Mouse (Mus musculus) heart, embryonic 14.5 days (tissue): ENCODE measurements around the gene Tmem161a. TPM values are rescaled to one million over a fixed set of nuclear protein-coding genes. Genes with fewer than 3 reads are reported as not detected.

Source experiments
- ATAC-seq: fragments of 200-750 bp; cut with Nextera tagmentation; 2 replicates; pipeline ENCODE4 v1.8.0; 2017; ENCODE audit warnings: low read depth, moderate TSS enrichment; ENCODE audit not compliant: insufficient number of reproducible peaks, insufficient read depth, low FRiP score
- H3K27ac ChIP-seq, 2 experiments: fragments of 200-500 bp in 1 of 2; fragments of 300-500 bp in 1 of 2; sonication (generic) in 1 of 2; replicated peaks in 1 of 2; 2 replicates each; pipeline ENCODE4 v1.5.1; 2012 to 2014; ENCODE audit warnings: low read depth in 2 of 2, low read length in 2 of 2, control low read depth in 1 of 2, mild to moderate bottlenecking in 1 of 2, mixed read lengths in 1 of 2; ENCODE audit not compliant: control insufficient read depth in 1 of 2, insufficient read depth in 1 of 2
- H3K27me3 ChIP-seq: fragments of 300-500 bp; sonication (generic); 2 replicates; pipeline ENCODE4 v1.6.1; 2014; ENCODE audit warnings: mild to moderate bottlenecking, low read length, control low read depth; ENCODE audit not compliant: control insufficient read depth, insufficient read depth
- H3K36me3 ChIP-seq: fragments of 300-500 bp; sonication (generic); 2 replicates; pipeline ENCODE4 v1.6.1; 2014; ENCODE audit warnings: mild to moderate bottlenecking, control low read depth, low read length, mixed read lengths; ENCODE audit not compliant: control insufficient read depth, insufficient read depth
- H3K4me1 ChIP-seq, 2 experiments: fragments of 200-500 bp in 1 of 2; fragments of 300-500 bp in 1 of 2; sonication (generic) in 1 of 2; 2 replicates each; pipeline ENCODE4 v1.6.1; 2012 to 2014; ENCODE audit warnings: low read length in 2 of 2, control low read depth in 1 of 2, mixed read lengths in 1 of 2; ENCODE audit not compliant: control insufficient read depth in 2 of 2, insufficient read depth in 2 of 2
- H3K4me2 ChIP-seq: fragments of 300-500 bp; sonication (generic); 2 replicates; pipeline ENCODE4 v1.6.1; 2014; ENCODE audit warnings: mild to moderate bottlenecking, low read length
- H3K4me3 ChIP-seq, 2 experiments: fragments of 200-500 bp in 1 of 2; fragments of 300-500 bp in 1 of 2; sonication (generic) in 1 of 2; 2 replicates each; pipeline ENCODE4 v1.5.1; 2012 to 2014; ENCODE audit warnings: low read length in 2 of 2, mild to moderate bottlenecking in 2 of 2, control low read depth in 1 of 2, low read depth in 1 of 2, moderate library complexity in 1 of 2; ENCODE audit not compliant: control insufficient read depth in 1 of 2, insufficient read depth in 1 of 2
- H3K9ac ChIP-seq: fragments of 300-500 bp; sonication (generic); 2 replicates; pipeline ENCODE4 v1.6.1; 2014; ENCODE audit warnings: mild to moderate bottlenecking, low read length
- H3K9me3 ChIP-seq: fragments of 300-500 bp; sonication (generic); 2 replicates; pipeline ENCODE4 v1.6.1; 2016; ENCODE audit warnings: low read length, control low read depth; ENCODE audit not compliant: control insufficient read depth
- WGBS: fragments of 180-500 bp; shearing (Covaris S2); extraction: QIAGEN DNeasy Blood & Tissue Kit; methylation state at CpG from one replicate; pipeline ENCODE4 v1.1.7; 2014; 5-methylcytosine and 5-hydroxymethylcytosine counted together
- polyA plus RNA-seq: library from polyadenylated mRNA; unstranded; fragments of >200 nt; fragmentation: Nextera tagmentation; extraction: Ambion mirVana; gene quantifications from 2 replicates; pipeline ENCODE4 v1.2.1, GENCODE M21; 2014

The Tmem161a gene
- polyA plus RNA-seq, 1 experiment from 2014 or later = 77.4 TPM

GRCm38 (mm10) chr8:70197603-70198002, 25.4 kb downstream of the Tmem161a start:
- Histone ChIP-seq H3K4me3 (no peak overlapping the region), H3K27ac (no peak overlapping the region), H3K9me3 (no peaks in the 10 kb centered on the region), H3K4me1 (peaks cover 0 to 8% of the 10 kb centered on the region in 2 experiments; a peak in 1 of 4 replicates), H3K27me3 (no peaks in the 10 kb centered on the region), H3K4me2 (no peak overlapping the region), H3K36me3 (0 out of 2 replicates have a peak, but pooled peaks cover 4% of the 10 kb centered on the region), H3K9ac (no peak overlapping the region)
- 56% methylated on average over 7 of the region's 7 CpGs for WGBS
- no peak for ATAC-seq

GRCm38 (mm10) chr8:70200098-70200681, 28.0 kb downstream of the Tmem161a start:
- WGBS = 66% methylated on average over 5 of the region's 5 CpGs
- Histone ChIP-seq H3K4me3 (no peak overlapping the region), H3K36me3 (no peaks in the 10 kb centered on the region), H3K4me1 (peaks cover 4 to 21% of the 10 kb centered on the region in 2 experiments), H3K9me3 (no peaks in the 10 kb centered on the region), H3K27ac (no peak overlapping the region), H3K27me3 (no peaks in the 10 kb centered on the region), H3K9ac (peak overlapping the region; percentile 16; the same call in 1 of the 2 replicates), H3K4me2 (no peak overlapping the region)
- ATAC-seq = no peak; the same call in 1 of the 2 replicates

- no peak overlapping the region for H3K4me3 ChIP-seq
- H3K27me3 ChIP-seq = no peaks in the 10 kb centered on the region
- H3K9me3 ChIP-seq = no peaks in the 10 kb centered on the region
- no peaks in the 10 kb centered on the region for H3K36me3 ChIP-seq
- no peak for ATAC-seq
- H3K4me1 ChIP-seq = peaks cover 4 to 21% of the 10 kb centered on the region in 2 experiments
- 50% methylated on average over 3 of the region's 3 CpGs for WGBS
- no peak overlapping the region for H3K27ac ChIP-seq
- no peak overlapping the region for H3K9ac ChIP-seq
- H3K4me2 ChIP-seq = no peak overlapping the region
Observed at GRCm38 (mm10) chr8:70201417-70201816, 29.3 kb downstream of the Tmem161a start.

- no peak overlapping the region for H3K9ac ChIP-seq
- ATAC-seq = no peak
- 78% methylated on average over 4 of the region's 4 CpGs for WGBS
Observed at GRCm38 (mm10) chr8:70203072-70203471, 30.9 kb downstream of the Tmem161a start.

GRCm38 (mm10) chr8:70204757-70205156, 32.6 kb downstream of the Tmem161a start:
- peak overlapping the region; percentile 92 to 95 for H3K27ac ChIP-seq
- peak overlapping the region; percentile 18 for H3K9ac ChIP-seq
- H3K36me3 ChIP-seq = no peaks in the 10 kb centered on the region
- H3K9me3 ChIP-seq = no peaks in the 10 kb centered on the region
- H3K27me3 ChIP-seq = no peaks in the 10 kb centered on the region
- 32% methylated on average over 1 of the region's 1 CpGs for WGBS
- H3K4me1 ChIP-seq = peaks cover 4 to 21% of the 10 kb centered on the region in 2 experiments
- H3K4me2 ChIP-seq = peak overlapping the region; percentile 21
- H3K4me3 ChIP-seq = no peak overlapping the region
- no peak for ATAC-seq

More at GRCm38 (mm10) chr8:70203072-70203471, 30.9 kb downstream of the Tmem161a start:
- no peak overlapping the region for H3K4me2 ChIP-seq
- H3K4me3 ChIP-seq = no peak overlapping the region
- H3K27ac ChIP-seq = no peak overlapping the region
- H3K9me3 ChIP-seq = no peaks in the 10 kb centered on the region
- no peaks in the 10 kb centered on the region for H3K27me3 ChIP-seq
- H3K36me3 ChIP-seq = no peaks in the 10 kb centered on the region
- peaks cover 4 to 21% of the 10 kb centered on the region in 2 experiments for H3K4me1 ChIP-seq

- whole genome bisulfite sequencing = 34% methylated on average over 1 of the region's 1 CpGs
- peaks cover 12 to 28% of the 10 kb centered on the region in 2 experiments for H3K4me1 ChIP-seq
- no peak for ATAC-seq
Observed at GRCm38 (mm10) chr8:70208130-70208529, 36.0 kb downstream of the Tmem161a start.

GRCm38 (mm10) chr8:70210538-70210937, 38.4 kb downstream of the Tmem161a start:
- Histone ChIP-seq H3K27me3 (no peaks in the 10 kb centered on the region), H3K36me3 (no peaks in the 10 kb centered on the region), H3K27ac (peak overlapping the region in 1 of 2 experiments; percentile 41; a peak in 3 of 4 replicates), H3K9me3 (no peaks in the 10 kb centered on the region), H3K4me3 (no peak overlapping the region), H3K4me2 (peak overlapping the region; percentile 88), H3K4me1 (peaks cover 7 to 17% of the 10 kb centered on the region in 2 experiments), H3K9ac (peak overlapping the region; percentile 74)
- WGBS = 16% methylated on average over 8 of the region's 8 CpGs
- ATAC-seq = no peak

More at GRCm38 (mm10) chr8:70208130-70208529, 36.0 kb downstream of the Tmem161a start:
- Histone ChIP-seq H3K27me3 (no peaks in the 10 kb centered on the region), H3K9ac (no peak overlapping the region), H3K4me2 (no peak overlapping the region), H3K4me3 (no peak overlapping the region), H3K9me3 (no peaks in the 10 kb centered on the region), H3K27ac (no peak overlapping the region), H3K36me3 (no peaks in the 10 kb centered on the region)
